Mouse (Mus musculus) retina, embryonic 14.5 days (tissue): ENCODE measurements at regions not wholly inside any gene's neighbourhood (a gene's known extent, or its start where the extent isn't known, plus 50 kb on each side); places are given as distances from the start of the nearest gene placed in this dataset.
"Not testable (repeated sequence)": the region's sequence is repeated elsewhere in the genome, so short reads cannot be mapped to it uniquely, and the experiment has no call there.

Experiments used
- DNase-seq: peaks from one replicate; pipeline ENCODE4 v3.0.0-alpha.2; 2015; ENCODE audit warnings: low spot score

- DNase-seq: no peak
These were observed 682.1 kb upstream of the Grid2 start for GRCm38 (mm10) chr6:62573611-62574010.

GRCm38 (mm10) chr6:62576200-62576599 lies 679.5 kb upstream of the Grid2 start:
- peak; percentile 66 for DNase-seq

GRCm38 (mm10) chr6:62620543-62620942 lies 635.1 kb upstream of the Grid2 start:
- no peak for DNase-seq

- not testable (repeated sequence) for DNase-seq
These were observed 587.6 kb upstream of the Grid2 start for GRCm38 (mm10) chr6:62668123-62668522.

- no peak for DNase-seq
These were observed 537.3 kb upstream of the Grid2 start for GRCm38 (mm10) chr6:62718389-62718788.

GRCm38 (mm10) chr6:62719541-62720155 lies 536.0 kb upstream of the Grid2 start:
- no peak for DNase-seq
